Mouse (Mus musculus) monocyte, adult 2 months (primary cell): Measurements from ENCODE around the gene Ccnk.

Experiments
- DNase-seq, 2 experiments: peaks; one replicate each; pipeline ENCODE4 v3.0.0; 2022; ENCODE audit warnings: low spot score in 2 of 2, low read depth in 1 of 2

Ccnk gene

DNA sequence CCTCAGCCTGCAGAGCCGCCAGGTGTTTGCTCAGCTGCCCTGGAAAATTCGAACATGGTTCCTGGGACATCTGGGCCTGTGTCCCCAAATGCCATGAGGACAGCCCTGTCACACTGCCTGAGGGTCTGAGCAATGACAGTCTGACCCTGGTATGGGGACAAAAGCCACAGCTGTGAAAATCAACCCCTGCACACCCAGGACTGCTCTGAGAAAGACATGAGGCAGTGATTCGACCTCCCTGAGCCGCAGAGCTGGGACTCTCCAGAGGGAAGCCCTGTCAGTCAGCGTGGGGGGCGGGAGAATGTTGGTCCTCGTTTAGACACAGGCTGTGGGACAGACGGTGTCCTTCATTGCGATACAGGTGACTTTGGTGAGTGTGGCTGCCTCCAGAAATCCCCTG, 66.2 kb downstream of the Ccnk start:
- DNase-seq = no peak

DNA sequence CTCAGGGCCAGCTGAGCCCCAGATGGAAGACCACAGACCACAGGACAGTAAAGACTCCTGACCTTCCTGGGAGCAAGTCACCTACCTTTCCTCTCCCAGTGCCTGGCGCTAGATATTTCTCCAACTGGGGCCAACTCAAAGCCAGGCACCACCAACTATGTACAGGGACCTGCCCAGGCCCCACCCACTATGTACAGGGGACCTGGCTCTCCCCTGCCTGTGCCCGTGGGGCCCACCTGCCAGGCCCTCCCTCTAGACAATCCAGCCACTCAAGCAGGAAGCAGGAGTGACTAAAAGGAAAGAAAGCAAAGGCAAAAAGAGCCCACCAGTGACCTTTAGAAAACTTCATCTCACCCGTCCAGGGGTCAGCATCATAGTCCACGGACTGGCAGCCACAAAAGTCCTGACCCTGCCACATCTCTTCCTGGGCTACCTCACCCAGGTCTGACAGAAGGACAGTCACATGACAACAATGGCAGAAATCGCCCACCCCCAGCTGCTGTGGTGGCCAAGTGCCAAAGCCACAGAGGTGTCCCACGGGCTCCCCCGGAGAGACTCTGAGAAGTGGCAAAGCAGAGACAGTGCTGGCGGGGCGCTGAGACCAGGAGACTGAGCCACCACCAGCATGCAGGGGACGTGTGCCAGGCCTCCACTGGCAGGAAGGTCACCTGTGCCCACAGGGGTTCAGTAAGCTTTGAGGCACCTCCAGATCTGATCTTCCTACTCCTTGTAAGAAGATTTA, 67.6 kb downstream of the Ccnk start:
- DNase-seq = no peak

DNA sequence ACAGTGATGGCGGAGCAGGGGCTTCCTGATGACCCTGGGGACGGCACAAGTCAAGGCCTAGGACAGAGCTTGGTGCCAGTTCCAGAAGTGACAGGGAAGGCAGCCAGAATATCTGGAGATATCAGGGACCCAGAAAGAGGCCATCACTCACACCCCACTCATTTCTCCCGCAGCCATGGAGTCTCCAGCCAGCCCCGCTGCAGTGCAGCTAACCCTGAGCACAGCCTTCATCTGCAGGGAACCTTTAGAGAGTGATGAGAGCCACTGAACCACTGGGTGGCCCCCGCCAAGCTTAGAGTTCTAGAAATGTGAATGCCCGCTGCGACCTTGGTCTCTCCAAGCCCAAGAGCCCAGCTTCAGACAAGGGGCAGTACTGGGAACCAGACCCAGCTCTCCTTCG, 69.6 kb downstream of the Ccnk start:
- DNase-seq = no peak

DNA sequence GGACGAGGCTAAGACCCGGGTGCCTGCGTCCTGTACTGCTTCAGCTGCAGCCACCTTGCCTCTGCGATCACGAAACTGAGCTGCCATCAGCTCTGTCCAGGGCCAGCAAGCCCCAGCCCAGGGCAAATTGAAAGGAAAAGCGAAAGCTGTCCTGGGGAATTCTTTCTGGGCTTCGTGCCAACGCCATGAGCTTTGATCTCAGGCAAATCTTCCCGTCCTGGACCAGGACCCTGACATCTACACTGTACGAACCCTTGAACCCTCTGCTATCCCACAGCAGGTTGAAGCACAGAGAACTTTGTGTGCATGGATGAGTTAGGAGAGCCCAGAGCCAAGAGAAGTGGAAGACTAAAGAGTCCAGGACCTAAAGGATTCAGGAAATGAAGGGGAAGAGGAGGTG, 70.1 kb downstream of the Ccnk start:
- DNase-seq = no peak

DNA sequence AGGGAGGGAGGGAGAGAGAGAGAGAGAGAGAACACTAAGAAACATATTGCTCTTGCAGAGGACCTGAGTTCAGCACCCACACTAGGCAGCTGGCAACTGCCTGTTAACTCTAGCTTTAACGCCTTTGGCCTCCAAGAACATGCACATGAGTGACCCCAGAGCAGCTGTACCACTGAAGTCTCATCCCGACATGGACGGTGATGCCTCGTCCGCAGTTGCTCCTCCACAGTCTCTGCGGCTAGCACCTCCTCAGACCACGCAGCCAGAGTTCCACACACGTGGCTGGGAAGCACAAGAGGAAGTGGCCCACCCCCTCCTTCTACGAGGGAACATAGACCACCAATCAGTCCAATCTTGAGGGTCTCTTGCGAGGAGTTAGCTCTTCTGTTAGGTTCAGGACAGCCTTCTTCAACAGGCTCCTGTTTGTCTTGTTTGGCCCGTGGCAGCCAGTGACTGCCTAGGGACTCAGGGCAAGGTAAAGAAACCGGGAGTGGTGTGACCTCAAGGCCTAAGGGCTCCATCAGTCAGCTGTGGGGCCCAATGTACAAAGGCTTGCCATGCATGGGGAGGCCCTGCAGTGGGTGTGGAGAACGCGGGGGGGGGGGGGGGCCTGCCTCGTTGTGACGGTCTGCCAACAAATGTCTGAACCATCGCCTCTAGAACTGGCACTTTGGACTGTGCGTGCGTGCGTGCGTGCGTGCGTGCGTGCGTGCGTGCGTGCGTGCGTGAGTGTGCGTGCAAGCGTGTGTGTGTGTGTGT, 71.8 kb downstream of the Ccnk start:
- DNase-seq = no peak

DNA sequence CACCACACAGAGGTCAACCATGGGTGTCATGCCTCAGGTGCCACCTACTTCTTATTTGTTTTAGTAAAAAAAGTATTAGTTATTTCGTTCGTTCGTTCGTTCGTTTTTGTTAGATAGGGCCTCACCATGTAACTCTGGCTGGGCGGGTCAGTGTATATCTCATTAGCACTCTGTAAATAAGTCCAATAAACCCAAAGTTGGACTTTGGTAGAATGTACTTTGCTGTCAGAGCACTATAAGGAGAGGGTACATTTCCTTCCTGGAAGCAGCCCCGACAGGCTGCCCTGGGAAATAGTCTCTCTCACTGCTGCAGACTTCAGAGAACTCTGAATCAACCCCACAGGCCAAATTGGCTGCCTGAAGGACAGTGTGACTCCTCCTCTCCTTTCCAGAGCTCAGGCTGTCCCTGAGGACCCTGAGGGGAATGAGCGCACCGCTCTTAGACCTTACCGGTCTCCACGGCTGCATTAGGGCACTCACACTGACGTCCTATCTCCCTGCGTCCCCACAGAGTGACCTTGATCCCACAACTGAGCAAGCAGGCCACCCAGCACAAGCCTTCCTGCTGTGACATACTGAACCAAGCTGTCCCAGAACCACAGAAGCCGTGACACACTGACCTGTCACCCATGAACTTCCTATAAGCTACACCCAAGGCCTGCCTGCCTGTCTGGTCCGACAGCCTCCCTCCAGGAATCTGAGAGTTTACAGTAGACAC, 72.6 kb downstream of the Ccnk start:
- no peak for DNase-seq
